Mouse (Mus musculus) urinary bladder, postnatal 14 days (tissue): ENCODE measurements at regions not wholly inside any gene's neighbourhood (a gene's known extent, or its start where the extent isn't known, plus 50 kb on each side); places are given as distances from the start of the nearest gene placed in this dataset.

Experiments used
- DNase-seq: peaks from one replicate; pipeline ENCODE4 v3.0.0; 2021; ENCODE audit warnings: low spot score

DNA sequence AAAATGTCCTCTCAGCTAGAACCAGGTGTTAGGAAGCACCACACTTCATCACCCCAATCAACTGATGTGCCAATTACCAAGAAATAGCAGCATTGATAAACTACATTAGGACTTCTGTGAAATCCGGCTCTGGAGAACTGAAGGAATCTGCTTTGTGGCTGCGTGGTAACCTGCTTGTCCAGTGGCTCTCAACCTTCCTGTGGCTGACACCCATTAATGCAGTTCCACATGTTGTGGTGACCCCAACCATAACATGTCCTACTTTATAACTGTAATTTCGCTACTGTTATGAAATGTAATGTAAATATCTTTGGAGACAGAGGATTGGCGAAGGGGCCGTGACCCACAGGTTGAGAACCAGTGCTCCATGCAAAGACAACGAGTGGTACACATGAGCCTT is 136.7 kb downstream of the Gm11011 start:
- DNase-seq: no peak

DNA sequence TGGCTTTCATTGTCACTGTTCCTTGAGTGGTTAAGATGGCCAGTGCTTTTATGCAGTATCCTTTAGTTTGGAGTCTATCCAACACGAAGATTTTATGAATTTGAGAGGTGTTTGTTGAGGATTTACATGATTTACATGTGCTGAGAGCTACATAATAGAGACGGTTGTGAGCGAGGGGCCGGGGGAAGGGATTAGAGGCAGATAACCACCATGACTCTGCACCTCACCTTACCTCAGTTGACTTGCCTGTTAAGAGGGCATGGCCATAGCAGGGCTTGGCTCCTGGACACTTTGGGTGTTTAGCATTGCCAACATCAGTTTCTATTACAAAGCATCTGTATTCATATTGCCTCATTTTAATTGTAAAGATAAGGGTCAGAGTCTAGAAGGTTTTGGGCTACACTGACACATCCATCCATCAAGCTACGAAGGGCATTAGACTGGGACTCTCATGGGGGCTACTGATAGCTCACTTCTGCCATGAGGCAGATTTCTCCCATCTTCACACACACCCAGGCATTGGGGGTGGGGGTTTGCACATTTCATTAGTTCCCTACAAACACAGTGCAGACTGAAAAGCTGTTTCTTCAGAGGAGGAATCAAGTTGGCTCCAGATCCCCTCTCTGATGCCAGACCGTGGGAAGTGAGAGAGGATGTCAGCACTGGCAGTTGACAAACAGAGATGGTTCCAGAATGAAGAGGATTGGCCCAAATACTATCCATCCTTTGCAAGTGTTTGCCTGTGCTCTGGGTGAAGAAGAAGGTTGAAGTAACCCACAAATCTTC is 139.9 kb downstream of the Gm11011 start:
- no peak for DNase-seq

DNA sequence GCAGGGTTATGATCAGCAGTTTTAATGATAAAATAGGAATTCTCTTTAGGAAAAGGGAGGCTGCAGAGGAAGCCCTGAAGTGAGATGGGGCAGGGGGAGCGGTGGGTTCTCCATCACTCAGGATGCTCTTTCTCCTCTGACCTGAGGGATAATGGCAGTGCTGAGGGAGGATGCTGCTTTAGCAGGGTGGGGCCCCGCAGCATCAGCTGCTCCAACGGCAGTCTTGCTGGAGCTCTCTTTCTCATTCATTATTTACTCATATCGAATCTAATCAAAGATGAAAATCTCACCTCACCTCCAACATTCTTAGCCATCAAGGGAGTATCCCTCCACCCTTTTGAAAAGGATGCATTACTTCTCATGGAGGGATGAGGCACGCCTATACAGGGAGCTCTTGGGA is 141.7 kb downstream of the Gm11011 start:
- no peak for DNase-seq

DNA sequence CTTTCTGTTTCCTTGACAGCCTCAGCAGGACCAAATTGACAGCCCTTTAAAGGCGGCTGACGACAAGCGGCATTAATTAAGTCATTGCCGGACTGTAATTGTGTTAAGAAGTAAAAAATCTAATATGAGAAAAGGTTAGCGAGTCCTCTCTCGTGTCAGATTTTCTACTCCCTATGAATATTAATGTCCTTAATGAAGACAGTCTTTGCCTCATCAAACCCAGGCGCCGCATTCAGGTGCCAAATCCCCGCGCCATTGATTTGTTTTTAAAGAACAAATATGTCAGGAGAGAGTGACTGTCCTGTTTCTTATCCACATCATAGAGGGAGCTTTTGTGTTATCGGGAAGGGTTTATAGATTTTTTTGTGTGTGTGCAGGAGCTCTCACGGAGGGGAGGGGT is 142.2 kb downstream of the Gm11011 start:
- DNase-seq: no peak

DNA sequence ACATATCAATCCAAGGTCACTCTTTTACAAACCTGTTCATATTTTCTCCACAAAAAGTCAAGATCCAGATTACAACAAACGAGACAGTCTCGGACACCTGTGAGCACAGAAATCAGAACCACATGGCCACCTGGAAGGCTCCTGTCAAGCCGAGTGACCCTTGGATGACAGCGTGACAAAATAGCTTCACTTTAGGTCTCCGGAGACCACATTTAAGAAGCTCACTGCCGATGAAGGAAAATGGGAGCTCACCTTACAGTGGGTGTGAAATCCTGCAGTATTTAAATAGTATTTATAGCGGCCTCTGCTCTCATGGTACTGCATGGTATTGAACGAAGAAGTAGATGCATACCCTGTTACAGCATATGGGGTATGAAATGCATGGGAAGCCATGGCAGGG is 144.3 kb downstream of the Gm11011 start:
- no peak for DNase-seq

DNA sequence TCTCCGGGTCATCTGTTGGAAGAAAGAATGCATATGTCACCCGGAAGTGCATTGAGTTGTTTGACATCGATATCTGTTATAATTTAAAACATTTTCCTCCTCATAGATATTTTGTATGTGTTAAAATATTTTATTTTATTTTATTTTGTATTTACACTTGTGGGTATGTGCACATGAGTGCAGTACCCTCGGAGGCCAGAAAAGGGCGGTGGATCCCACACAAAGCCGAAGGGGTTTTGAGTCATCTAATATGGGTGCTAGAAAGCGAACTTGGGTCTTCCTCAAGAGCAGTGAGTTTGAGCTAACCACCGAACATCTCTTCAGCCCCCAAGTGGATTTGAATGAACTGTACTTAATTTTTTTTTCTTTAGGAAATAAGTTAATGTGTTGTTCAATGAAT is 156.0 kb downstream of the Gm11011 start:
- no peak for DNase-seq

DNA sequence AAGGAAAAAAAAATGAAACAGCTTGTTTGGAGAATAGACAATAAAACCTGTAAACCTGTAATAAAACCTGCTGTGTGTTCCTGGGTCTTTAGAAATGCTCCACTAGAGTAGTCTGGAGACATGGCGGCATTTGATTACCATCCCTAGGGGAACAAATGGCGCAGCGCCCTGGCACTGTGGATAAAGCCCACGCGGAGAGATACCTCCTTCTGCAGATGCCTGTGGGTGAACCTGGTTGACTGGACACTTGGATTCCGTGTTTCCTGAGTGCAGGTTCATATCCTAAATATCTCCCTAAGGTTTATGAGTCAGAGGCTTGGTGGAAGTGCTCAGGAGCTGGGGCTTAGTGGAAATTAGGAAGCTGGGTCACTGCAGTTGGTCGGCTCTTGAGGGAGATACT is 158.1 kb downstream of the Gm11011 start:
- DNase-seq: no peak

DNA sequence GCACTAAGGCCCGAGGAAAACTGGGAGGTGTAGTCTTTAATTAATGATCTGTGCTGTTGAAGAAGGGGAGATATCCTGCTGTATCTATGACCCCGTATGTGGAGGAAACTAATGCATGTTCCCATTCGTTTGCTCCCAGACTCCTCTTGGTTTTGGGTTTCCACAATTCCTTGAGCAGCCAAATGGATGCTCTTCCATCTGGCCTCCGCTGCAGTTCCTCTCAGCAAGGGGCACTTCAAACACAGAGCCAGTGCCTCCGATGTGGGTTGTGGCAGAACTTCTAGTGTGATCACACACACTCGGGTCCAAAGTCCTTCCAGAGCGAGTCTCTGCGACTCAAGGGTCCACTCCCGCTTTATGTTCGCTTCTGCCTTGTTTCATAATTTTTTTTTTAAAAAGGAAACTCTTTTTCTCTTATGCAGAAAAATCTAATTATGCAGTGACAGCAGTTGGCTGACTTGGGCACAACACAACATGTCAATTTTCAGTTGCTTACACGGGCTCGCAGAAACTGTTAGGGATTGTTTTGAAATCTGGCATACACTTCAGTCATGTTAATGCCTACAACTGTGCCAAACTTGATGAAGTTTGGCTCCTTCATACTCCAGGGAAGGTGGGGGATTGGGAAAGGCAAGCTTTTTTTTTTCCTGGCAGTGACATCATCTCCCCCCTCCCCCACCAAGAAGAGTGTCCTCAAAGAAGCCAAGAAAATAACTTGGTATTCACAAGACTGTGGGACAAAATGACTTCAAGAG is 163.2 kb downstream of the Gm11011 start:
- DNase-seq: no peak

DNA sequence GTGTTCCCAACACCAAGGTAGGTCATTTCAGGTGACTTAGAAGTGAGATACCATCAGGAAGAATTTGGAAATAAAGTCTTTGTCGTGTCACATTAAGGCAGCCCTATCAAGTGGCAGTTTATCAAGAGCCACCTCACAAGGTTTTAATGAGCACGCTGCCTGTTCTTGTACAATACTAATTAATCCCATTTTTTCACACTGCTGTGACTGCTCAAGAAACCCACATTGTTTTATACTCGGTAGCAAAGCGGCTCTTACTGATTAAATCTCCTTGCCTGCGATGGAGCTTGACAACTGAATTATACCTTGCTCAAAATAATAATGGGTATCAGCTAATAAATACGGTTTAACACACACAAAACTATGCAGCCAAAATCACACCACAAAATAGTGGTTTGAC is 175.2 kb downstream of the Gm11011 start:
- DNase-seq: no peak

DNA sequence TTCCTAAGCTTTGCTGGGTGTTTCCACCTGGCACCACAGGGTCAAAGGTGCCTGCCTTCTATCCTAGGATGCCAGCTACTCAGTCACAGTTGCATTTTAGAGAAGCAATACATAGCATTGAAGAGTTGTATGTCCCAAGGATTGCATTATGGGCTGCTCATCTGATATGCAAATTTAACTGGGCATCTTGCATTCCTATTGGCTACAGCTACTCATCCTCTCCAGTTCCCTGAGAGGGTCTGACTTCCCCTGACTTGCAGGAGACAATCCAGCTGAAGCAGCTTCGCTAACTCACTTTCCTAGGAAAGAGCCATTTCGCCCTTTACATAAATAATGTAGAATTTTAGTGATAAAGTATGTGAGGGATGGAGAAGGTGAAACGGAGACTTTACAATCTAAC is 177.5 kb downstream of the Gm11011 start:
- no peak for DNase-seq

DNA sequence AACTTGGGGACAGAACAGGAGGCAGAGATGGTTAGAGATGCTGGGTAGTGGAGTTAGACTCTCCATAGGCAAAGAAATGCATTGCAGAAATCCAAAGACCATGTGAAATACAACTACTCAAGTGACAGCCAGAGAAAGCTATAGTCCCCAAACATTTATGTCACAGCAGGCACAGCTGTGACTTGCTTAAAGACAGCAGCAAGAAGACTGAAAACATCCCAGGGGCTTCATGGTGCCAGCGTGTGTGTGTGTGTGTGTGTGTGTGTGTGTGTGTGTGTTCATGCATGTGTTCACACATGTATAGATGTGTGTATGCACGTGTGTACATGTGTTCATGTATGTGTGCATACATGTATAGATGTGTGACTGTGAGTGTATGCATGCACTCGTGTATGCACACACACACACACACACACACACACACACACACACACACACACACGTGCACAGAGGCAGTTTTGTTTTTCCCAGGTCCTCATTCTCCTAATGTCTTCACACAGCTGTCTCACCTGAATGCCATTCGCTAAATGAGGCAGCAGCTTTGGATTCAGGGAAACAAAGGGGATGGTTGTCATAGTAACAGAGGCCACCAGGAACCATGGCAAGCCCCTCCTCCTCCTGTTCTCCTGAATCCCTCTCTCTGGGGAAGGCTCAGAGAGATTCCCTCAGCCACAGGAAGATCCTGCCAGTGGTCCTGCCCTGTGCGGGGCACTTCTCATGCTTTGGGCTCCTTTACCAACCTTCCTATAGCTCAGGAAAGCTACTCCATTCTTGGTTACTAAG is 182.4 kb downstream of the Gm11011 start:
- no peak for DNase-seq

DNA sequence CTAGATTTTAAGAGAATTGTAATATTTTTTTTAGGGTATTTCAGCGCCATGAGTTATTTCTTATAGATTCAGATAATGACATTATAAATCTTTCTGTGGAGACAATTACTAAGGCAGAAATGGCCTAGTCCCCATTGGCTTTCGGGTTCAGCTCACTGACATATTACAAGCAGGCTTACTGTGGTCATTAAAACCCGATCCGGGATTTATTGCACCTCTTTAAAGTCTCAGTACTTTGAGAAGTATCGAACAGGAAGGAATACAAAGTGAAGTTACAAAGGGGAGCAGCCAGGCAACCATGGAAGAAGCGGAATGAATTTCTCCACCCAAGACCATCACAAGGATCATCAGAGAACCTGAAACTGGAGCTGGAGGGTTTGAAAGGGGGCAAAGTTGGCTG is 189.8 kb downstream of the Gm11011 start:
- DNase-seq: no peak

DNA sequence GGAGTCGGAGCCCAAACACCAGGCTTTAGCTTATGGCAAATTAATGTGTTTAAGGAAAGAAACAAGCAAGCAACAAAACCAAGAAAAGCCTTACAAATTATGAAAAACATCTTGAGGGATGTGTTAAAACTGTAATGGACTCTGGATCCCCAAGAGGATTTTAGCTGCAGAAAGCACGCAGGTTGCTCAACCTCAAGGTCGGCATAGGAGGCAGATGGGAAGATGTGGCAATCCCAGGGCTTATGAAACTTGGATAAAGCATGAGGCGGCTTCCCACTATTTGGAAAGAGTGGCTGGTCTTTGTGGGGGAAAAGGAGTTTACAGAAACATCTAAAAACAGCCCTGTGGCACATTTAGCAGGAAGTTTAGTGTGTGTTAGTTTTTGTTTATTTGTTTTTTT is 190.5 kb downstream of the Gm11011 start:
- peak; percentile 26 for DNase-seq

DNA sequence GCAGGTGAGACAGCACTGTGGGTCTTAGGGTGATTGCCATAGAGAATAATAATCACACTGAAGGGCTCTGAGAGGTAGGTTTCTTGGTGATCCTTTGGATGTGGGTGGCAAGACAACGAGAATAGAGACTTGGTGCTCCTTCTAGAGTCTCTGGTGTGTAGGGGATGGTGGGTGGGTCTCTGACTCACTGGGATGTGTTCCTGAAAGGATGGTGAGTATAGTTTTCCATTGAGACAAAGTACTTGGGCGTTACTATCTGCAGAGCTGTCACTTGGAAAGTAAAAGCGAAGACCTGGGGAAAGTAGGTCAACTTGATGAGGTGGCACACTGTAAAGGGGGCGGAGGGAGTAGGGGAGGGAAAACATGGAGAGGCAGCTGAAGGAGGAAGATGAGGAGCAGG is 191.3 kb downstream of the Gm11011 start:
- no peak for DNase-seq

DNA sequence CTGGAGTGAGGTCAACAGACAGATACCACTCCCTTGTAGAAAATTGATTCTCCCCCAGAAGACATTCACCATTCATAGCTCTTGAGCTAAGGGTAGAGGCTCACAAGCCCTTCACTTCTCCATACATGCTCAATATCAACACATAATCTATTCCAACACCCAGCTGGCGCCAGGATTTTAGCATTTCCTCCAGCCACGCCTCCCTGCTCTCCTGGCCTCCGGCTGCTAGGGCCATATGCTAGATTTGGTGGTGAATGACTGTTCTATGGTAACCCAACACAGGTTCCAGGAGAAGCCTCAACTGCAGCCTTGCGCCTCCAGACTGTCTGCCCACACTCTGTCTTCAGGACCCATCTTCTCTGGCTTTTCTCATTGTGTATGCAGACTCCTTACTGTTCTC is 197.9 kb downstream of the Gm11011 start:
- DNase-seq: no peak

DNA sequence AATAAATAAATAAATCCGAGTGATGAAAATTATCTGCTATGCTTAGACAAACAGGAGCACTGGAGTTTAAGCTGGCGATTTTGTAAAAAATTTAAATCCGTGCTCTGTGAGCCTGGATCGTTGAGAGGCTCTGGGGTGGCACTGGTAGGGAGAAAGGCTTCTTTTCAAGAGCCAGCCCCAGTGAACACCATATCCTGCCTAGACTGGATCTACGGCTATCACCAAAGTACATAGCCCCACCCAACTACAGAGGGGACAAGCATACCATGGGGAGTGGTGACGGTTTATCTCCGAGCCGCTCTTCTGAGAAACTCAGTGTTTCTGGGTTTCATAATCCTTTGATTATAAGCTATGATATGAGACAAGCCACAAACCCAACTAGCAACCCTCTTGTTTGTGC is 199.0 kb downstream of the Gm11011 start:
- no peak for DNase-seq

DNA sequence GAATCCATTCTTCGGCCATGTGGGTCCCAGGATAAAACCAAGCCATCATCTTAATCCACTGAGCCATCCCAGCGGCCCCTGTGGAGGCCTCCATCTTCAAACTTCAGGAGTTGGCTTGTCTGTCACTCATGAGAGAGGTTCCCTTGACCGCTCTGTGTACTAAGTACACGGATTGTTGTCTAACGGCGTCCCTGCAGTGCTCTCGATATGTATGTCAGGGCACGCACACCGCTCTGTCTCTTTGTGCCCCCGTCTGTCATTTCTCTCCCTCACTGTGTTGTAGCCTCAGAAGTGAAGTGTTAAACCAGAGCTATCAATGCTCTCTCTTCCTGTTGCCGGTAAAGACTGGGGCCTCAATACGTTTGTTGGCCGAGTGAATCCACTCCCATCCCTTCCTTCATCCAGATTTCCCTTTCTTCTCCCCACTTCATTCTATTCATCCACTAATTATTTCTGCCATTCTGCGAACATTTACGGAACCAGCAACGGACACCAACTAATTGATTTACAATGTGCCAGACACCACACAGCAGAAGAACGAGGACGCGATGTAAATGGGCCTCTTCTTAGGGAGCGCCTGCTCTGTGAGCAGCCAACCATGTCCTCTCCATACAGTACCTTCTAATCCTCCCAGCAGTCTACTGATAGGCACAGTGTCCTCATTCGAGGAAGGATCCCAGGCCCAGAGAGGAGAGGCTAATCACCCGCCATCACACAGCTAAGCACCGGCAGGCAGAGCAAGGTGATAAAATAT is 199.6 kb downstream of the Gm11011 start:
- no peak for DNase-seq

DNA sequence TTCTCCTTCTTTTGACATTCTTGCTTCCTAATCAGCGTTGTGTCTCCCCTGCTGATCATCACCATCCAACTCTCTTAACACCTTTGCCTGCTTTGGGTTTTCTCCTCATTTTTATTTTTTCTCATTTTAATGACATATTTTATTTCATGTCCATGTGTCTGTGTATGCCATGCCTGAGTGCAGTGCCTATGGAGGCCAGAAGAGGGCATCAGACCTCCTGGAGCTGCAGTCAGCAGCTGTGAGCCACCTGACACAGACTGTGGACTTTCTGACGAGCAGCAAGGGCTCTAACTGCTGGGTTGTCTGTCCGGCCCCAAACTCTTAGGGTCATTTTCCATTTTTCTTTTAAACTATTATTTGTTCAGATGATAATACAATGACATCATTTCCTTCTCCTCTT is 203.8 kb downstream of the Gm11011 start:
- DNase-seq: no peak

DNA sequence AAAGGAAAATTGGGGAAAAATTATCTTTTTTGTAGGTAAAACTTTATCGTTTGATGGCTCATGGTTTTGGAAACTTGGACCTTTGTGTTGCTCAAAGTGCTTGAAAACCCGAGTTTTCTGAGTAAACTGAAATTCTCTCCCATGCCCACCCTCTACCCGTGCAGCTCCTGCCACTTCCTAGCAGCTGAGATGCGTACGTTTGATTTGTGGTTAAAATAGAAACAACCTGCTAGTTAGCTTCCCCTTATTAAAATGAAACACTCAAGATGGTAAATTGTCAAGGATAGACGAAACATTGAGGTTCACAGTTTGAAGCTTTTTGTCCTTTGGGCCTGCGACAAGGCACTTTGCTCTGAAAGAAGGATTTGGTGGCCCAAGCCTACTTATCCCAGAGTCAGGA is 214.5 kb downstream of the Gm11011 start:
- DNase-seq: no peak

DNA sequence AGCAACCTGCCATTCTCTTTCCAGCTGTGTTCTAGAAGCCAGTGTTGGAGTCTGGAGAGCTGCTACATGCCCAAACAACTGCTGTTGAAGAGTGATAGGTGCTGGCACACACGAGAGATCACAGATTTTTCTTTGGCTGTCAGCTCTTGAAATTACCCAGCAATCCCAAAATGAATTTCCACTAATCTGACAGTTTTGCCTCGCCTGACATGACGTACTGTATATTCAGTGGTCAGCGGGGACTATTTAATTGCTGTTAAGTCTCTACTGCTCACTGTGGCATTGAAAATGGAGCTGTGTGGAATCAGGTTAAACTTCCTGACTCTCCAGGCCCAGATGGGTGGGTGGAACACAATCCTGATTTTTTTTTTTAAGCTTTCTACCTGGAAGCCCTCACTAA is 222.5 kb downstream of the Gm11011 start:
- no peak for DNase-seq

DNA sequence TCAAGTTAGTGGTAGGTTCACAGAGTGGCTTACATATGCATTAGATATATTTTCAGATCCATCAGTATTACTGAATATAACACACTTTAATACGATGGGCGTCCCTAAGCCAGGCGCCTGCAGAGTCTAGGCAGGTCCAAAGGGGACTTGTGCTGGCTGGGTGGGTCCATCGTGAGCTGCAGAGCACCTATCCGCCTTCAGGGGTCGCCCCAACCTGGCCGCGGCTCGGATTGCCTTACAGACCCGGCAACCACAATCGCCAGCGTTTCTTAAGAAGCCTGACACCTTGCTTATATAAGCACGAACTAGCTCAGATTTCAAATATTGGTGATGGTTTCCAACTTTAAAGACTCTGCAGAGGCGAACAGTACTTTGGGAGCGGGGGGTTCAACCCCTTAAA is 227.3 kb downstream of the Gm11011 start:
- DNase-seq: peak; percentile 35

DNA sequence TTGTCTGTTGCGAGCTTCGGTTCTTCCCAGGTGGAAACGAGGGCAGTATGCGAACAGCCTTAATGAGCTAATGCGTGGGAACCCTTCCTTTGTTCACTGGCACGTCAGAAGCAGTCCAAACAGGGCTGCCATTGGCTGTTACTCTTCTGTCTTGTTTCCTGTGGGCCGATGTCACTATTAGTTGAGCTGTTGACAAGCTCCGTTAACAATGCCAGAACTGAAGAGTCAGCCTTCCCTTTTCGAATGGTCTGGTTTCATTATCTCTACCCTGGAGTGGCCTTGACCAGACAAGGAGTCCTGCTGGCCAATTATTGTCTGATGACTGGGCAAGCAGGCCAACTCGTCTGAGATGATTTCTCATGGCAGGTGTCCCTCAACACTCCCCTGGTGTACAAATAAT is 230.1 kb downstream of the Gm11011 start:
- no peak for DNase-seq
